Mouse (Mus musculus) layer of hippocampus, adult 9-11 months (tissue): ENCODE measurements around the gene Pxmp4.
A peak's percentile ranks its signal among the peaks of the same experiment; 100 is the strongest.

Experiments used
- DNase-seq: peaks from one replicate; pipeline ENCODE4 v3.0.0; 2022

The Pxmp4 gene

GRCm38 (mm10) chr2:154570666-154571065, 32.8 kb downstream of the Pxmp4 start:
- no peak for DNase-seq

GRCm38 (mm10) chr2:154569836-154570286, 33.6 kb downstream of the Pxmp4 start, which contains the start of gene E2f1:
E2f1 (minus strand) TSS chr2:154569892.
- DNase-seq: peak; percentile 91

GRCm38 (mm10) chr2:154569071-154569748, 34.3 kb downstream of the Pxmp4 start:
- DNase-seq: no peak

- DNase-seq: no peak
These were observed 35.0 kb downstream of the Pxmp4 start for GRCm38 (mm10) chr2:154568329-154569070.

- no peak for DNase-seq
These were observed 35.7 kb downstream of the Pxmp4 start for GRCm38 (mm10) chr2:154567766-154568165.

GRCm38 (mm10) chr2:154566641-154567040, 36.9 kb downstream of the Pxmp4 start:
- no peak for DNase-seq

- no peak for DNase-seq
These were observed 37.9 kb downstream of the Pxmp4 start for GRCm38 (mm10) chr2:154565562-154565961.

GRCm38 (mm10) chr2:154563612-154564170, 39.8 kb downstream of the Pxmp4 start:
- DNase-seq: no peak

- DNase-seq: no peak
These were observed 45.1 kb downstream of the Pxmp4 start, which contains the start of gene Necab3 for GRCm38 (mm10) chr2:154558264-154559039. Necab3 (minus strand) TSS chr2:154558890.

- DNase-seq: no peak
These were observed 46.2 kb downstream of the Pxmp4 start for GRCm38 (mm10) chr2:154557184-154557832.

- DNase-seq: peak; percentile 49
These were observed 48.3 kb downstream of the Pxmp4 start for GRCm38 (mm10) chr2:154555235-154555634.

- DNase-seq: peak; percentile 71
These were observed 51.0 kb downstream of the Pxmp4 start for GRCm38 (mm10) chr2:154552424-154552907.

- DNase-seq: no peak
These were observed 51.6 kb downstream of the Pxmp4 start for GRCm38 (mm10) chr2:154551927-154552326.

- DNase-seq: no peak
These were observed 52.0 kb downstream of the Pxmp4 start, which contains the start of gene Actl10 for GRCm38 (mm10) chr2:154551476-154551875. Actl10 (plus strand) TSS chr2:154551776.

- DNase-seq: no peak
These were observed 52.6 kb downstream of the Pxmp4 start for GRCm38 (mm10) chr2:154550937-154551336.

- DNase-seq: no peak
These were observed 53.7 kb downstream of the Pxmp4 start for GRCm38 (mm10) chr2:154549886-154550189.

- DNase-seq: no peak
These were observed 54.2 kb downstream of the Pxmp4 start for GRCm38 (mm10) chr2:154549127-154549885.

- DNase-seq: peak; percentile 46
These were observed 54.8 kb downstream of the Pxmp4 start for GRCm38 (mm10) chr2:154548688-154549087.

- no peak for DNase-seq
These were observed 56.8 kb downstream of the Pxmp4 start, which contains the start of gene 1700003F12Rik for GRCm38 (mm10) chr2:154546711-154547110. 1700003F12Rik (plus strand) TSS chr2:154547085.

GRCm38 (mm10) chr2:154543567-154544347, 59.8 kb downstream of the Pxmp4 start:
- DNase-seq: peak; percentile 86

GRCm38 (mm10) chr2:154541630-154542029, 61.9 kb downstream of the Pxmp4 start:
- no peak for DNase-seq
